Mouse (Mus musculus) liver, adult 2 months (tissue): ENCODE measurements at regions not wholly inside any gene's neighbourhood (a gene's known extent, or its start where the extent isn't known, plus 50 kb on each side); places are given as distances from the start of the nearest gene placed in this dataset.

Experiments
- DNase-seq: peaks from one replicate; pipeline ENCODE4 v3.0.0-alpha.2; 2011; ENCODE audit warnings: low read depth, low spot score; ENCODE audit errors: extremely low read depth
- H3K27ac ChIP-seq: fragments of 200-500 bp; replicated peaks from 2 replicates; pipeline ENCODE4 v1.5.1; 2012; ENCODE audit warnings: low read depth, mild to moderate bottlenecking, control low read depth, inconsistent platforms, low read length; ENCODE audit not compliant: insufficient read depth
- H3K27me3 ChIP-seq: fragments of 200-500 bp; 2 replicates; pipeline ENCODE4 v1.6.1; 2012; ENCODE audit warnings: mild to moderate bottlenecking, moderate library complexity, low read length, inconsistent platforms; ENCODE audit not compliant: control insufficient read depth, insufficient read depth
- H3K36me3 ChIP-seq: fragments of 200-500 bp; 2 replicates; pipeline ENCODE4 v1.6.1; 2012; ENCODE audit warnings: low read length, inconsistent platforms; ENCODE audit not compliant: control insufficient read depth, insufficient read depth
- H3K4me1 ChIP-seq: fragments of 200-500 bp; 2 replicates; pipeline ENCODE4 v1.6.1; 2011; ENCODE audit warnings: low read length; ENCODE audit not compliant: control insufficient read depth, insufficient read depth
- H3K4me3 ChIP-seq: fragments of 200-500 bp; 2 replicates; pipeline ENCODE4 v1.5.1; 2011; ENCODE audit warnings: low read depth, mild to moderate bottlenecking, control low read depth, low read length, moderate library complexity; ENCODE audit not compliant: insufficient read depth
- H3K79me2 ChIP-seq: fragments of 200-500 bp; 2 replicates; pipeline ENCODE4 v1.6.1; 2012; ENCODE audit warnings: inconsistent platforms, mild to moderate bottlenecking, low read length, moderate library complexity; ENCODE audit not compliant: control insufficient read depth, insufficient read depth
- H3K9ac ChIP-seq: fragments of 200-500 bp; 2 replicates; pipeline ENCODE4 v1.6.1; 2012; ENCODE audit warnings: low read depth, mild to moderate bottlenecking, control low read depth, inconsistent platforms, low read length
- CTCF ChIP-seq: fragments of 200-500 bp; IDR thresholded peaks from 2 replicates; pipeline ENCODE4 v1.5.1; 2011; ENCODE audit warnings: low read depth, low read length, control low read depth
- POLR2A ChIP-seq: fragments of 200-500 bp; IDR thresholded peaks from 2 replicates; pipeline ENCODE4 v1.6.1; 2011; ENCODE audit warnings: low read length, control low read depth; ENCODE audit not compliant: insufficient read depth; ENCODE audit errors: extremely low read depth
- WGBS: fragments of 180-500 bp; shearing (Covaris S2); methylation state at CpG from one replicate; pipeline ENCODE4 v1.1.7; 2018; 5-methylcytosine and 5-hydroxymethylcytosine counted together

DNA sequence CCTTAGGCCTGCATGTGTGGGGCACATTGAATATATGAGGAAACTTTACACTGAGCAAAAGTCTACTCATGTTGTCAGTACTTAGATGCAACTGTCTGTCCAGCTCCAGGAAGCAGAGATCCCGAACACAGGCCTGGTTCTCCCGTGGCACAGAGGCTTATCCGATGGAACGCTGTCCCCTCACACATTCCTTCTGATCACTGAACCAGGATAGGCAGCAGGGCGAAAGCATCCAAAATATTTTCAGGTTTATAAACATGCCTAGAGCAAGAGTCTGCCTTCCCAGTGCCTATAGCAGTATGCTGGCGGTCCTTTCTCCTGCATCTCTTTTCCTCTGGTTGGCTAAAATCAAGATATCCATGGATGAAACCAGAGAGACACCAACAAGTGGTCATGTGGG is 109.3 kb upstream of the Adamts18 start:
- TF ChIP-seq POLR2A (no peak), CTCF (no peak)
- WGBS, result 78% methylated on average over 6 of the region's 6 CpGs
- DNase-seq, result no peak
- no peaks in the 10 kb centered on the region for H3K4me1 ChIP-seq
- no peaks in the 10 kb centered on the region for H3K27me3 ChIP-seq
- no peaks in the 10 kb centered on the region for H3K79me2 ChIP-seq
- H3K36me3 ChIP-seq, result no peaks in the 10 kb centered on the region
- H3K27ac ChIP-seq, result no peak overlapping the region
- H3K9ac ChIP-seq, result no peak overlapping the region
- no peak overlapping the region for H3K4me3 ChIP-seq

DNA sequence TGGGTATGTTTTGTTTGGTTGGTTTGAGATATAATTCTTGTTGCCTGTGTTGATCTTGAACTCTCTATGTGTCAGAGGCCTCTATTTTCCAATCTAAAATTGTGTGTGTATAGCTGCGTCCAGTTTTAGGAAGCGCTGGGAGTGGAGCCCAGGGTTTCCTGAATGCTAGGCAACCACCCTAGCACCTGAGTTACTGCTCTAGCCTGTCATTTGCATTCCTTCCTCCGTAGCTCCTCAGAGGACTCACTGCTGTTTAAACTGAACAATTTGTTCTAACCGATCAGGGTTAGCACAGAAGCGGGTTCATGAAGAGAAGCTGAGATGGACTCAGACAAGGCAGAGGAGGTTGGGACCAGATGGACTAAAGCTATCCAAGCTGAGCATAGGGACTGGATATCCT is 127.3 kb upstream of the Adamts18 start:
- H3K27ac ChIP-seq, result no peak overlapping the region
- no peak for TF ChIP-seq CTCF
- no peak for TF ChIP-seq POLR2A
- H3K79me2 ChIP-seq, result no peaks in the 10 kb centered on the region
- H3K36me3 ChIP-seq, result no peaks in the 10 kb centered on the region
- no peak overlapping the region for H3K9ac ChIP-seq
- no peaks in the 10 kb centered on the region for H3K4me1 ChIP-seq
- H3K27me3 ChIP-seq, result no peaks in the 10 kb centered on the region; the same call in 1 of the 2 replicates
- whole genome bisulfite sequencing, result 56% methylated on average over 5 of the region's 5 CpGs
- no peak overlapping the region for H3K4me3 ChIP-seq
- no peak for DNase-seq

- DNase-seq, result no peak
- H3K27me3 ChIP-seq, result no peaks in the 10 kb centered on the region; the same call in 1 of the 2 replicates
- TF ChIP-seq CTCF (no peak), POLR2A (no peak)
- no peaks in the 10 kb centered on the region for H3K79me2 ChIP-seq
- no peaks in the 10 kb centered on the region for H3K4me1 ChIP-seq
- no peaks in the 10 kb centered on the region for H3K36me3 ChIP-seq
- H3K27ac ChIP-seq, result no peak overlapping the region
- no peak overlapping the region for H3K4me3 ChIP-seq
- H3K9ac ChIP-seq, result no peak overlapping the region
- WGBS, result 28% methylated on average over 4 of the region's 4 CpGs
These were observed 128.1 kb upstream of the Adamts18 start for GRCm38 (mm10) chr8:113976626-113977025.

- DNase-seq, result no peak
- no peaks in the 10 kb centered on the region for H3K27me3 ChIP-seq
- no peaks in the 10 kb centered on the region for H3K79me2 ChIP-seq
- no peak overlapping the region for H3K9ac ChIP-seq
- H3K27ac ChIP-seq, result no peak overlapping the region
- 43% methylated on average over 4 of the region's 4 CpGs for WGBS
- H3K4me3 ChIP-seq, result no peak overlapping the region
- TF ChIP-seq CTCF, result no peak
- no peak for TF ChIP-seq POLR2A
- no peaks in the 10 kb centered on the region for H3K36me3 ChIP-seq
- H3K4me1 ChIP-seq, result no peaks in the 10 kb centered on the region
These were observed 128.5 kb upstream of the Adamts18 start for GRCm38 (mm10) chr8:113977072-113977471.

- Histone ChIP-seq H3K27me3 (0 out of 2 replicates have a peak, but pooled peaks cover 3% of the 10 kb centered on the region), H3K4me1 (no peaks in the 10 kb centered on the region), H3K4me3 (no peak overlapping the region), H3K79me2 (no peaks in the 10 kb centered on the region), H3K36me3 (no peaks in the 10 kb centered on the region), H3K27ac (no peak overlapping the region), H3K9ac (no peak overlapping the region)
- no peak for DNase-seq
- WGBS, result 50% methylated on average over 9 of the region's 9 CpGs
- TF ChIP-seq POLR2A, result no peak
- TF ChIP-seq CTCF, result no peak
These were observed 130.4 kb upstream of the Adamts18 start for GRCm38 (mm10) chr8:113978946-113979345.

DNA sequence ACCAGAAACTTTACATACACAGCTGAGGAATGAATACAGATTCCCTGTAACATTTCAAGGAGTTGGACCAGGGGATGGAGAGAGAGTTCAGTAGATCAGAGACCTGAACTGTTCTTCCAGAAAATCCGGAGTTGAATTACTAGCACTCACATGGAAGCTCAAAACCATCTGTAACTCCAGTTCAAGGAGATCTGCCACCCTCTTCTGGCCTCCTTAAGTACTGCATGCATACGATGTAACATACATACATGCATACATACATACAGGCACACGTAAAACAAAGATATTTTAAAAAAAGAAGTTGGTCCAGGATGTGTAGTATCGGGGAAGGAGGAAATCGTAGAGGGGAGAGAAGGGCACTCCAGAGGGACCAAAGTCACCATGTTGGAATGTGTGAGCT is 131.3 kb upstream of the Adamts18 start:
- Histone ChIP-seq H3K27ac (no peak overlapping the region), H3K36me3 (no peaks in the 10 kb centered on the region), H3K9ac (no peak overlapping the region), H3K4me3 (no peak overlapping the region), H3K4me1 (no peaks in the 10 kb centered on the region), H3K79me2 (no peaks in the 10 kb centered on the region), H3K27me3 (0 out of 2 replicates have a peak, but pooled peaks cover 3% of the 10 kb centered on the region)
- DNase-seq, result no peak
- no peak for TF ChIP-seq POLR2A
- no peak for TF ChIP-seq CTCF
- WGBS, result 90% methylated on average over 5 of the region's 5 CpGs
